Mouse (Mus musculus): ENCODE data around the gene Dusp10. TPM values are rescaled to one million over a fixed set of nuclear protein-coding genes. Genes with fewer than 3 reads are reported as not detected.

The Dusp10 gene
- 6.6 and 8.6 TPM in 2 replicates for total RNA-seq (2021)
- long read RNA-seq, transcript Dusp10-201 (4 exons, 2,792 nt) = major isoform, 6 of 11 reads
- long read RNA-seq, partial matches to known transcripts = 4 of 11 reads
- long read RNA-seq, other reads (novel, unspliced or antisense) = 1 of 11 reads

DNA sequence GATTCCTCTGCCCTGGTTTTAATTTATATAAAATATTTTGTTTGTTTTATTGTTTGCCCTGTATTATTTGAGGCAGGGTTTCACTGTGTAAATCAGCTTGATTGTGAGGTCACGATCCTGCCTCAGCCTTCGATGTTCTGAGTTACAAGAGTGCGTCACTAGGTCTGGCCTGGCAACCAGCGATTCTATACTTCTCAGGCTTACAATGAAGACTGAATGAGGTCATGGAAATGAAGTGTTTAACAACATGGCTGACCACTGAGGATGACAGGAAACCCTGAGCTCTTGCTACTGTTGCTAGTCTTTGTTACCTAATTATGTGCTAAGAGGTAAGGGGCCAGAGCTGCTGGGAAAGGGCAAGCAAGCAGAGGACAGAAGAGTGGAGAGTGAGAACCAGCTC lies at the start of gene Dusp10:
Gene Dusp10, plus strand, starts transcription at position 197 of the 400 bp plus-strand sequence.
- no peak for DNase-seq

DNA sequence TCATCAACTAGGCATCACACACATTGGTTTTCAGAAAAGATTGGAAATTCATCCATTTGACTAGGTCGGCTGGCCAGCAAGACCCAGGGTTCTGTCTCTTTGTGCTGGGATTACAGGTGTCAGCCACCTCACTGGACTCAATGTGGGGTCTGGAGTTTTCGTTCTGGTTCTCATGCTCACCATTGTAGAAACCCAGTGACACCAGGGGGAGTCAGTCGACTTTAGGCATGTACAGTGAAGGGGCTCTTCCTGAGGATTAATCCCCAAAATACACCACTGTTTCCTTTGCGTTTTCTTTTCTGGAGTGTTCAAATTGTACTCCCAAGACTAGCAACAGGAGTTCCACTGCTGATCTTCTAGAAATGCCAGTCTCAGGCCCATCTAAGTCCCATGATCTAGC lies 47.8 kb upstream of the Dusp10 start:
- DNase-seq = no peak

DNA sequence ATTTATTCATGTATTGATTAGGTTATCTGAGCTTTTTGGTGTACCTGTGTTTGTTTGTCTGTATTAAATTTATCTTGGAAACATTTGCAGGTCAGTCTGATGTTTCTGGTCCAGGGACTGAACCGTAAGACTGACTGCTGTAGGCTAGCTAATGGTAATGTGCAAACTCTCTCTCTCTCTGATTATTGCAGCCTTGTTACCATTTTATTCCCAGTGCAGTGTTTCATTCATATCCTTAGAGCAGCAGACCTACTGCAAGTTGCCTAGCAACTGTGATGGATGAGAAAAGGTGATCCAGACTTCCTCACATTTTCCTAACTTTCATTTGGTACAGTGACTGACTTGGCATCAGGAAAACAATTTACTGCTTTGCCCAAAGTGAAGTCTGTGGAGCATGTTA lies 43.8 kb upstream of the Dusp10 start:
- no peak for DNase-seq

DNA sequence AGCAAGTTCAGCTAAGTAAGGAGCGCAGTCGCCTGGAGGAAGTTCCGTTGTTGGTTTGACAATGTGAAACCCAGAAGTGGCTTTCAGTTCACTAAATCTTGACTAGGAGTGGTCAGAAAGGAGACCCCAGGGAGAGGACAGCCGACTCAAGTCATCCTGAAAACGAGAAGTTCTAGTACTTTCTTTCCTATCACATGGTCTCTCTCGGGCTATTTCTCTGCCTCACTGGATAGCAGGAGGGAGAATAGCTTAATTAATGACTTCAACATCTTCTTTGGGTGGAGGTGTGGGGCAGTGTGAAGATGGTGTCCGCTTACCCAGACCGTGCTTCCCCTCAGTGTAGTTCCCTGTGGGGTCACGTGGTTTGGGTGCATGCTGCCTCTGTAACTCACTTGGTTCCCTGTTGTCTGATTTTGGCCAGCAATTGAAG lies 33.3 kb upstream of the Dusp10 start:
- DNase-seq = no peak

DNA sequence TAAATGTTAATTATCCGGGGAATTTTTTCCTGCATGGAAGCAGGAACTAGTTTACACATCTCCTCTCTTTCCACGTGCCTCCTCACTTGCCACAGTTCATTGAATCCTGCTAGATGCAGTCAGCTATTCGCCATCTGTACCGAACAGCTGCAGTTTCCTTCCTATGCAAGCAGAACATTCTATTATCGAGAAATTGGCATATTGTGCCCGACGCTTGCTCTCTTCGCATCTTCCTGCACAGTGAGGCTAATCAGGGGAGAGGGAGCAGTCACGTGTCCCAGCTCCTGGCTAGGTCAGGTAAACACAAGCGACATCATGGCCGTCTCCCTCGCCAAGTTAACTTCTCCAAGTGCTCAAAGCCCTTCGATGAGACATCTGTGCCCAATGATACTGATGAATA lies 31.0 kb upstream of the Dusp10 start:
- DNase-seq = no peak

DNA sequence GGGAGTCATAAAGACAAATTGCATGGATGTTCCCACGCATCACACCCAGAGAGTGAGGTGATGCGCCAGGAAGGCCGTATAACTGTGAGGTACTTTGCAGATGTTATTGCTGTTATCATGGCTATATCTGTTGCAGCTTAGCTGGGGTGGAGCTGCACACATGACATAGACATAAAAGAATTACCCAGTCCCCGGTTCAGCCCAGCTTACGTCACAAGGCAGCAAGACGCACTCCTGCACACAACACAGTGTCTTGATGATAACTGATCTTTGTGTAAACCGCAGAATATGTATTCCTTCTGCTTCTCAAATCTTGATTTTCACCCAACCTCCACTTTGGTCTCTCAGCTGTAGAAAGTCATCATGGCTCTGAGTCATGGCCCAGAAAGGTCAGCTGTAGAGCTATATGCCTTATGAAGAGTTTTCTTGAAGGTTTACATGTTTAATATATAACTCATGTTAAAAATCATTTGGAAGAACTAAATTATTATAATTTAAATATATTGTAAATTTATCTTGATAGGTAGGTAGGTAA lies 25.3 kb upstream of the Dusp10 start:
- DNase-seq = no peak

DNA sequence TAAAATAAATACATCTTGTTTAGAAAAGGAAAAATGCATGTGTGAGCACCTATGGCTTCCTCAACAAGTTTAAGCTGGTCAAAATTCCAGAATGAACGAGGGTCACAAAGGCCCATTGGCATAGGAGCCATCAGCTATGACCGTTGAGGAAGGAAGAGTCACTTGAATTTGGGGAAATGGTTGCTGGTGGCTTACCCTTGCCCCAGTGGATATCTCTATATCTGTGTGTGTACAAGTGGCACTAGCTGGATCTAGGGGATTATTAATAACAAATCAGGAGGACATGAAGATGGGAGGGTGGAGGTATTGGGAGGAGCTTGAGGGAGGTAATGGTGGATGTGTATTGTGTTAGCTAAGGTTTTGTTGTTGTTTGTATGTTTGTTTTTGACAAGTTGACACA lies 21.2 kb upstream of the Dusp10 start:
- no peak for DNase-seq

DNA sequence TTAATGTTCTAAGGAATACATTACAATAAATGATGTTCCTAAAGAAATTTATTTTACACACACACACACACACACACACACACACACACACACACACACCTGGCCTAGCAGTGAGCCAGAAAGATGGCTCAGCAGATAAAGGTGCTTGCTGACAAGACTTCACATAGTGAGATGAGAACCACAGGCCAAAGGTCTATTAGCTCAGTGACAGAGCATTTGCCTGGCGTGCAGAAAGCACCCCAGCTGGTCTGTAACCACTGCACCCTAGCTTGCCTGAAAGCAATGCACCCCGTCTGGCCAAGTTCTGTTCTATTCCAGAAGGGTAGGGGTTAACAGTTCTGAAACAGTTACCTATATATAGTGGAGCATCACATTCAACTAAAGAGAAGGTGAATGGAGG lies 15.9 kb upstream of the Dusp10 start:
- DNase-seq = no peak

DNA sequence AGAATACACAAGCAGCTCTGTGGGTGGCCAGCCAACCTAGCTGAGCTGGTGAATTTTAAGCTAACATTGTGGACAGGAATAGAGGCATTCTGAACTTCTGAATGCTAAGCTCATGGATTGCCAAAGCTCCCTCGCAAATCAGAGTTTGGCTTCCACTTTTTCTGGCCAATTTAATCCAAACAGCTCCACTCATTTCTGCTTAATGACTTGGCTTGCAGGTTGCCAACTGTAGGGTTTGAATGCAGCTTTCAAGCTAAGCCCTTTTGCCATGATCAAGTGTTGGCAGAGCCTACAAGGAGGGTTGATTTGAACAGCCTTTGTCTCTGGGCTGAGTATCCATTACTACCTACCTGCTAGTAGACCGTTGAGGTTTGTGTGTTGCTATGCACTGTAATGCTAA lies 10.6 kb upstream of the Dusp10 start:
- no peak for DNase-seq

DNA sequence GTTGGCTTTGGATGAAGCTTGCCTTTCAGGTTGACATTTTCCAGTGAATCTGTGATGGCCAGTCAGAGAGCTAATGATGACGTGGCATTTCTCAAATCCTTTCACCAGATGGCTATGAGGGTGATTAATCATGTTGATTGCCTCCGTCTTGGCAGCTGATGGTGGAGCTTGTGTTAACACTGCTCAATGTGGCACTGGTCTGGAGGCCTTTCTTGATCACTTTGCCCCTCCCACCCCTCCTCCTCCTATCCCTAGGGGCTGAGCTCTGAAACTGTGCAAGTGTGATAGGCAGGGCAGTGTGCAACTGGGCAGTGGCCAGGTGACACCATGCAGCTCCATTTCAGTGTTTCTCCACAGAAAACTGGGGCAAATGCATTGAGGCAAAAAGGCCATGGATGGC lies 8.8 kb upstream of the Dusp10 start:
- peak; percentile 30 for DNase-seq

DNA sequence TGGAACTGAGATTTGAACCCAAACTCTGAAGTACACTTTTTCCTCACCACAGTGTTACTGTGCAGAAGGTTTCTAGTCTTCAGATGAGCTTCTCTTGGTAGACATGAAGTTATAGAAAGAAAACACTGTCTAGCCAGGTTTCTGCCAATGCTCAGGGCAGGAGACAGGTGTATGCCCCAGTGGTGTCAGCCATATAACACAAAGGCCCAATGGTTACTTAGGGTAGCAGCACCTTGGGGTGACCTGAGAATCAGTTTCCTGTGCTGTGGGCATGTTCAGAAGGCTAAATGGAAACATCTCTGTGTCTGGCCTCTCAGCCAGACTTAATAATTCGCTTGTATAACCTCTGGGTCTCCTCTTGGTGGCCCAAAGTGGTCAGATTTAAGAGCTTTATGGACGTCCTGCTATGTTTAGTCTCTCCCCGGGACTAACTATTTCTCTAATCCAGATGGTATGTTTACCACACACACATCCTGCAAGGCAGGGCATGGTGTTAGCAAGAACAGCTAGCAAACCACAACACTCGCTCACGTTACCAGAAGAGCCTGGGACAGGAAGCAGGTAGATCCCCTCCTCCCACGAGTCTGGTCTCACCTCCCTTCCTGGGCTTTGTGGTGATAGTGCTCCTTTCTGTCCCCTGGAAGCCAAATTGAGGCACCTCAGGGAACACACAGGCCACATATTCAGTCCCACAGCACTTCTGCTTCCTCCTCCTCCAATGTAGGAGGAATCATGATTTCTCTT lies 7.6 kb upstream of the Dusp10 start:
- no peak for DNase-seq

DNA sequence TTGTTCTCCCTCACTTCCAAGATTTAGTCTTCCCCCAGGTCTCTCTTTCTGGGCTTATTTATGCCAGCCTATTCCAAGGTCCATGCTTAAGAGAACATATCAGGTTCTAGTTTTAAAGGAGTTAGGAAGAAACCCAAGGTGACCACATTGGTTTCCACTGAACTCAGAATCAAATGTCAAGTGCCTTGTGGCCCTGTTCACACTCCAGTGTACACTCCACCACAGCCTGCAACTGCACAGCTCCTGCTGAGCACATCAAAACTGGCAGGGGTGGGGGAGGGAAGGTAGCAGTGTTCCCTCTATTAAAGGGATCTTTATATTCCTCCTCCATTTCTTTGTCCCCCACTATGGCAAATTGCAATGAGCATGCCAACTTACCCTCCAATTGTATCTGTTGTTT lies 7.0 kb upstream of the Dusp10 start:
- no peak for DNase-seq

DNA sequence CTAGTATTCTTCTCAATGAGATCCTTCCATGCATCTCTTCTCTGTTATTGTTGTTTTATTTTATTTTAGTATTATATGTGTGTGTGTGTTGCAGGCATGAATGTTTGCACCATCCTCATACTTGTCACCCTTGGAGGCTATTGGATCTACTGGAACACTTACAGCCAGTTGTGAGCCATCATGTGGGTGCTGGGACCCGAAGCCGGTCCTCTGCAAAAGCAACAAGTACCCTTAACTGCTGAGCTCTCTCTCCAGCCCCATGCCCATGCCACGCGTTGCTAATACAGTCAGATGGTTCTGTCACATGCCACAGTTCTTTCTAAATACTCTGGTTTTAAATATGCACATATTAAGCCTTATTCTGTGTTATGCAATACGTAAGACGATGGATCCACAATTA lies 1.8 kb upstream of the Dusp10 start:
- DNase-seq = no peak

DNA sequence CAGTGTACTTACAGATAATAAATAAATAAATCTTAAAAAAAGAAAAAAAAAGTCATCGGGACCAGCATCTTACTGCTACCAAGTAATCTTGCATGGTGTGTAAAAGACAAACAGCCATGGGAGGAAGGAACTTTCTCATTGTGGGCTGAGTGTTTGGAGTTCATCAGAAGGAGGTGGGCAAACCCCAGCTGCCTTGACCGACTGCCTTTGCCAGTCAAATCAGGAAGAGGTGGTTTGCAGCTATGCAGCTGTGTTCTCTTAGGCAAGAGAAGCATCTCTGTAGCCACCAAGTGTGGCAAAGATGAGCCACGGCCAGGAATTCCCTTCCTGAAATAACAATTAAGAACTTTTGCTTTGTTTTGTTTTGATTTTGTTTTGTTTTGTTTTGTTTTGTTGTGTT lies 989 bp downstream of the Dusp10 start:
- DNase-seq = no peak

DNA sequence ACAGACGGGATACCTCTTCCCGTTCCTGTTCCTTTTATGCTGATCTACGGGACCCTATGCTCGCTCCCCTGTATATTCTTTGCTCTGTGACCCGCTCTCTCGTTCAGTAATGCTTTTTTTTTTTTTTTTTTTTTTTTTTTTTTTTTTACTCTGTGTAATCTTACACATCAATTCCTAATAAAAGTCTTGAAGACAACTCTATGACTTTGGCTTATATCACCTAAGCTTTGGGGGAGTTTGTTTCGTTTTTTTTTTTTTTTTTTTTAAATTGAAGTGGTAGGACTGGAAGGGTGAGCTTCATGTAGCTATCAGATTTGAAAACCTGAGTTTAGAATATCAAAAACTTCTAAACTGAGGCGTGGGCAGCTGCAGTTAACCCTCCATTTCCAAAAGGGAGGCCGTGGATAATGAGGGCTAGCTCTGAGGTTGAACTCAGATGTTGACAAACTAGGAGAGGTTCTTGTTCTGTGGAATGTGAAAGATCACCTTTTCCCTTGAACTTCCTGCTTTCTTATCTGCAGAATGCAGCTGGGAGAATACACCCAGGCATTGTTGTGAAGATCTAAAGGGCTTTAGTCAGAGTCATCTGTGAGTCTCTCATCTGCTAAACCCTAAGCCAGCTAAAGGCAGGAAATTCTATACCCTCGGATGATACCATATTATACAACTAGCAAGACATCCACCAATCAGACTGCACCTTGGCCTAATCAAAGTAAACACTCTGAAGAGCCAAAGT lies 3.1 kb downstream of the Dusp10 start:
- no peak for DNase-seq

DNA sequence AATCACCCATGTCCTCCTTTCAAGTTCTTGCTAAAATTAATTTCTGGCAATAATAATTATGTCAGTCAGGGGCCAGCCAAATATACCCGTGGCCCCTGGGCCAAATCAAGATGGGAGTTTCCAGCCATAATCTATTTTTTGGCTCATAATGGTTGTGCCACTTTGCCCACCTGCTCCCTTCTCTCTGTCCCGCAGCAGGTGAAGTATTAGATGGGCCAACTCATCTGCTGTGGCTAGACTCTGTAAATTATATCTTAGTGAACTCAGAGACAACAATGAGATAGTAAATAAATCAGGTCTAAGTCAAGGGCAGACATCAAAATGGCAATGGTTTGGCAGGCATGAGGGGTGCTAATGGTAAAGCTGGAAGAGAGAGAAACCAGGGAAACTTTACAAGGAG lies 4.5 kb downstream of the Dusp10 start:
- DNase-seq = no peak

DNA sequence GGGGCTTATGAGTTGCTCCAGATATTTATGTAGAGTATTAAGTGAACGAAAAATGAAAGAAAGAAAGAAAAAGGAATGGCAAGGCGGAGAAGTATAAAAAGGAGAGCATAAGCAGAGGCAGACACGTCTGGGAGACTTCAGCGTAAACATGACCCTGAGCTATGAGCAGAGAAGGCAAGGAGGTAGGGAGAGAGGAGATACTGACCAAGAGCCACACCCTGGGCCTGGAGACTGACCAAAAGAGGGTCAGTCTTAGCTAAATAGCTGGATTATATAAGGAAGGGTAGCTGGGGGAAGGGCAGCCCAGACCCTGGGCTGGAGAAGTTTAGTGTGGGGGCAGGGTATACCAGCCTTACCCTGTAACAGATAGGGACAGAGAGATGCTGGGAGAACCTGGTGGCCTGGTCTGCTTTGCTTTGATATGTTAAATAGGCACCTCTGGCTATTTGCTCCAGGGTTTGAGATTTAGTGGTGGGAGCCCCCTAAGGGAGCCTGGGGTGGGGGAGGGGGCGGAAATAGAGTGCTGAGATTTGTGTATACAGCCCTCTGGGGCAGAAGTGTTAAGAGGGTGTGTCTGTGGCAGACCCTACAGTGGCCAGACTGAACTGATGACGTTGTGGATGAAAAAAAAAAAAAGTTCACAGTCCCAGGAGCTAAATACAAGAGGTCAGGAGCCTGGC lies 6.1 kb downstream of the Dusp10 start:
- DNase-seq = no peak

DNA sequence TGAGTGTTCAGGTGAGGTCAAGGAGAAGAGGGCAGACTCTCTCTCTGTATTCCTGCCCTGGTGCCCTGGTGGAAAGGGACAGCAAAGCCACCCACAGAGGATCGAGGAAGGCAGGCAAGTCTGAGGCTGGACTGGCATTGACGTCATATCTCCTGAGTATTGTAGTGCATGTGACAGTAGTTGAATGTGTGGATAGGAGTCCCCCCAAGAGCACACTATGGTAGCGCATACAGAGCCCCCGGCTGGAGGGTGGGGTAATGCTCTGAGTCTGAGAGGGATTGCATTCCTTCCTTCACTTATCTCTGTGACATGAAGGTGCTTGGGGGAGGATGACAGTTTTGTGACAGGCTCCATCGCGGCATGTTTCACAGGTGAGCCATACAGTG lies 6.6 kb downstream of the Dusp10 start:
- no peak for DNase-seq

DNA sequence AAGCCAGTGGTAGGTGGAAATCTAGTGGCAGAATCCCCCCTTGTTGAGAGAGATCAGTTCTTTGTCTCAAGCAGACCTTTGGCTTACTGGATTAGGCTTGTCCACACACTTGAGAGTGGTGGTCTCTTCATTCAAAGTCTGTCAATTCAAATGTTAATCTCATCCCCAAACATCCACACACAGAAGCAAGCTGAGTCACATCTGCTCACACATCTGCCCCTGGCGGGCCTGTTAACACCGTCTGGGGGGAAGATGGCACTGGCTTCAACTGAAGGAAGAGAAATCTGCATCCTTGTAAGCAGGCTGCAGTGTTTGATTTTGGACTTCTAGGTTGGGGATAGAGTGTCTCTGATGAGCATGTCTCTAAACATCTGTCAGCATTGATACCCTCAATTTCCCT lies 10.9 kb downstream of the Dusp10 start:
- DNase-seq = no peak

DNA sequence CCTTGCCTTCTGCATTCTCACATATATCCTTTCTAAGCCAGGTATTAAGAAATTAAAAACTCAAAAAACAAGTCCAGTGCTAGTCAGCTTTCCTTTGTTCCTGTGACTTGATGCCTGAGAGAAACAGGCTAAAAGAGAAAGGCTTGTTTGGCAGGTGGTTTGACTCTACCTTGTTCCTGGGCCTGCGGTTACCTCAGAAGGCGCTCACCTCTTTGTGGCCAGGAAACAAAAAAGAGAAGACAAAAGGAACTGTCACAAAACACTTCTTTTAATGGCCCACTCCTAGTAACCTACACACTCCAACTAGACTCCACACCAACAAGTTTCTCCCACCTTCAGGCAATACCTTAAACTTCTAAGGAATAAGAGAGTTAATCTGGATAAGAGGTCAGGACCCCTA lies 11.5 kb downstream of the Dusp10 start:
- DNase-seq = no peak

DNA sequence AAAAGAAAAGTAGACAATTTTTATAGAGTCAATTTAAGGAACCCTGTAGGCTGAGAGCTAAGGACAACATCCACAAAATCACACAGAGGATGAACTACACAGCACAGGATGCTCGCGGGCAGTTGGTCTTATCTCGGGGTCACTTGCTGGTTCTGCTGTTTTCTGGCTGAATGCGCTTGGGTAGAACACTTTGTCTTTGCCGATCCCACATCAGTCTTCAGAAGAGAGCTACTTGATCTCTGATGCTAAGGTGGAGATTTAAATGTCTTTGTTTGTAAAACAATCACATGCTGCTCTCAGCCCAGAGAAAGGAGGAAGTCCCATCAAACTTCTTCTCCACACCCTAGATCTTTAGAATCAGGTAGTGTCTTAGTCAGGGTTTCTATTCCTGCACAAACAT lies 12.0 kb downstream of the Dusp10 start:
- no peak for DNase-seq

DNA sequence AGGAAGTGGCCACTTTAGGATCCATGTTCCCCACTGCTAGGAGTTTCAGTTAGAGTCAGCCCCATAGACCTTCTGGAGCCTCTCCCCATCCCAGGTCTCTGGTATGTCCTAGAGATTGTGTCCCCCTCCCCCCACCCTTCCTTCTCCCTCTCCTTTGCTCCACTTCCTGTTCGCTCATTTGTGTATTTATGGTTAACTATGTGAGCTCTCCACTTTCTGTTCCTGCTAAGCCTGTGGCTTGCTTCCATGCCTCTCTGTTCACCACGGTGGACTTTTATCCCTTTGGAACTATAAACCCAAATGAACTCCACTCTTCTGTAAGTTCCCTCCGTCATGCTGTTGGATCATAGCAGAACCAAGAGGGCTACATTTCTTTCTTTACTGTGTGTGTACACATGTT lies 13.9 kb downstream of the Dusp10 start:
- DNase-seq = no peak
